Mouse (Mus musculus) testis, postnatal 10 days (tissue): Measurements from ENCODE around the gene Rtel1.

Experiments
- DNase-seq: peaks from one replicate; pipeline ENCODE4 v3.0.0; 2021; ENCODE audit warnings: low spot score

Gene Rtel1

GRCm38 (mm10) chr2:181390136-181390870 lies 70.8 kb downstream of the Rtel1 start:
- no peak for DNase-seq

- DNase-seq: no peak
Observed at GRCm38 (mm10) chr2:181391022-181391421, 71.5 kb downstream of the Rtel1 start.

GRCm38 (mm10) chr2:181391541-181391940 lies 72.0 kb downstream of the Rtel1 start:
- no peak for DNase-seq

DNA sequence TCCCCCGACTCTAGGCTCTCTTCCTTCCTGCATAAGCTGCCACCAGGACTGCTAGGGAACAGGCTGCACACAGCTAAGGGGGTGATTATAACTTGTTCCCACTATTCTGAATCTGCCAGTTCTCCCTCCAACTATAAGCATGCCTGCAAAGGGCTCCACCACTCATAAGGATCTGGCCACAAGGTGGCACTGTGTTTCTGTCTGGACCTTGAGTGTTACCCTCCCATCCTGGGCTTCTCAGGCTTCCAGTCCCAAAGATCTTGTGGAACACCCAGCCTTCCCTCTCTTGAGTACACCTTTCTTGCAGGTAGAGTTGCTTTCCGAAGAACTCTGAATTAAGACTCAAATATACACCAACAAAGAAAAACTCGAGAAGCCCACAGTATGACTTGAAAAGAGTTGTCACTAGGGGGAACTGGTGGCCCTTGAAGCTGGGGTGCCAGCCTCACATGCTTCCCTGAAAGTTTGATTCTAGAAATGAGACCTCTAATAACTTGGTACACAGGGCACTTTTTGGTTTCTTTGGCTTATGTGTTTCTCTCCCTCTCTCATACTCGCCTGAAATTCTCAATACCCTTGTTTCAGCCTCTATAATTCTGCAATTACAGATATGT lies 73.2 kb downstream of the Rtel1 start:
- peak; percentile 95 for DNase-seq

DNA sequence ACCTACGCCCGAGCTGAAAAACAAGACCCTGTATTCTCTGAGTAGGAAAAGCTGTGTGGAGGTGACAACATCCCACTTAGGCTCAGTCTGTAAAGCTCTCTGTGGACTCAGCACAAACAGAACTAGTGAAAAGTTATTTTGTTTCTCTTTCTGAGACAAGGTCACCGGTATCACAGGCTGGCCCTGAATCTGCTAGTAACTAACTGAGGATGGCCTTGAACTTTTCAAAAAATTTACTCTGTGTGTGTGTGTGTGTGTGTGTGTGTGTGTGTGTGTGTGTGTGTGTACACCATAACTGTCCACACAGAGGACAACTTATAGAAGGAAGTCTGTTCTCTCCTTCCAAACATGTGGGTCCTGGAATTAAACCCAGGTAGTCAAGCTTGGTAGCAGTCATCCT lies 74.5 kb downstream of the Rtel1 start:
- DNase-seq: no peak

- DNase-seq: no peak
Observed at GRCm38 (mm10) chr2:181397207-181397761, 77.7 kb downstream of the Rtel1 start.

DNA sequence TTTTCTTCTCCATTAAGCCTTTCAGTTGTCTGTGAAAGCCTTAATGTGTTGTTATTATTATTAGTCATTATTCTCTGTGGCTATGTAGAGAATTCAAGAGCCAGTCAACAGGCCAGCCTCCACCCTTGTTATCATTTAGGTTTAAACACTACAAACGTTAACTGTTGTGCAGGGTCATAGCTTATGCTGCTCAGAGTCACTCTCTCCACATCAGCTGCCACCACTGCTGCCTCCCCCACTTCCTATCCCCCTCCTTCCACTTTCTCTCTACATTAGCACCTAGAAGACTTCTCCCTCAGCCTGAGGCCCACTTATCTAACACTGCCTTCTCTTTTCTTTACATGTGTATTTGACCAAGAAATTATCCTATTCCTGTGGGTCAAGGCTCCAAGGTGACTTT lies 82.0 kb downstream of the Rtel1 start:
- DNase-seq: no peak

DNA sequence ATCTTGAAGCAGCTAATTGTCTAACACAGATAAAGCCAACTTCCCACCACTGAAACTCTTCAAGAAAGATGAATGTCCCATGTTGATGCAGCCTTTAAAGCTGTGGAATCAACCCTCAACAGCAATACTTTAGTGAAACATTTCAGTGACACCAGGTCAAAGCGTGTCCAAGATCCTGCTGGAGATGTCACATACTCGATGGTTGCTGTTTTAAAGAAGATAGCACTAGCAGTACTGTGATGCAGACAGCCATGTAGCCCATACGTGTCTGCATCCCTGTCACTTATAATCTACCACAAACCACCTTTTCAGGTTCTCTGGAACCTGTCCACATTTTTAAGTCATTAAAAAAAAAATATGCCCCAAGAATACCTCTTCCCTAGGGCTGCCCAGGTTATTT lies 84.2 kb downstream of the Rtel1 start:
- DNase-seq: no peak
